Mouse (Mus musculus): ENCODE data around the gene Coro1c. TPM values are rescaled to one million over a fixed set of nuclear protein-coding genes. Genes with fewer than 3 reads are reported as not detected.

Coro1c gene
- polyA plus RNA-seq, 1 experiment from 2014 or later: 172 TPM

DNA sequence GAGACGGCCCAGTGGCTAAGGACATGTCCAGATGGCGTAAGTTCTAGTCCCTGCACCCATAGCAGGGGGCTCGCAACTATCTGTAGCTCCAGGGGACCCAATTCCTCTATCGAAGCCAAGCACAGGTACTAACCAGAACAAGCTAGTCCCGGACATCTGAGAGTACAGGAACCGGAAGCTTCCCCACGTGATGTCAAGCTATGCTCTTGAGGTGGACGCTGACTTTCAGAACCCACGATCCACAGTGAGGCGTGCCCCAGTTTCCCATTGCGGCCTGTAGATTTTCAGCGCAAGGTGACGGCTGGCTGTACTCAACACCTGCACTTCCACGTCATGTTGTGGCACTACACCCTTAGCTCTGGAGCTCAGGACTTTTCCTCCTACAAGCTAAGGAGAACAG lies 27.4 kb downstream of the Coro1c start:
- no peak for ATAC-seq (ENCODE audit: low FRiP score)
- Histone ChIP-seq H3K27me3 (ENCODE audit: control insufficient read depth, insufficient read depth, low read length) (no peaks in the 10 kb centered on the region), H3K9ac (no peak overlapping the region), H3K4me1 (replicated peaks; ENCODE audit: control insufficient read depth, insufficient read depth, low read length) (peaks cover 39% of the 10 kb centered on the region), H3K27ac (no peak overlapping the region), H3K36me3 (replicated peaks; ENCODE audit: control insufficient read depth, insufficient read depth) (peaks cover 40% of the 10 kb centered on the region), H3K9me3 (ENCODE audit: control insufficient read depth, low read length) (no peaks in the 10 kb centered on the region), H3K4me2 (replicated peaks) (no peak overlapping the region), H3K4me3 (replicated peaks; ENCODE audit: low read length) (no peak overlapping the region)
- 97% methylated on average over 14 of the region's 14 CpGs for WGBS
- DNase-seq (ENCODE audit: low spot score): no peak

DNA sequence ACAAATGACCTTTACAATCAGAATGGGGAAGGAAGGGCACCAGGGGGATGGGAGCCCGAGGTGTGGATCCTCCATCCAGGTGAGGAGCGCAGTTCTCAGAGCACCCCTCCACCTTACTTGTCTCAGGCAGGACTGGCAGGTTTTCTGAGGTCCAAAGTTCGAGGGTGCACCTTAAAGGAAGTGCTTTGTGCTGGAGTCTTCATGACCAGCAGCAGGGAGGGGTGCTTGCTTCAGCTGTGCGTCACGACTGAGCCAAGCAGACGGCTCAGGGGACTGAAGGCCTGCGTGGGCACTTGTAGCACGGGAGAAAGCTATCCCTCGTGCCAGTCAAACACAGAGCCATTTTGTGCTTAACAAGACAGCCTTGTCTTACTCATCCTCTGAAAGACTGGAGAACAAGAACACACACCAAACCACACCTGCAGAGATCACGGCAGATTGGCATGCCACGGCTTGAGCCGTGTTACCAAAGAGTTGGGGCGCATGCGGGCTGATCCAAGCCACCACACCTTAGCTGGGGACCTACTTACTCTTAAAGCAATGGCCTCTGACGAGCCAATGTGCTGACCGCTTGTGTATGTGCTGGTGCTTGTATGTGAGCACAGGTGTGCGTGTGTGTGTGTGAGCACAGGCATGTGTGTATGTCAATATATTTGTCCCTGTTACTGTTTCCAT lies 29.5 kb downstream of the Coro1c start:
- Histone ChIP-seq H3K4me3 (replicated peaks; ENCODE audit: low read length) (no peak overlapping the region), H3K27ac (no peak overlapping the region), H3K27me3 (ENCODE audit: control insufficient read depth, insufficient read depth, low read length) (no peaks in the 10 kb centered on the region), H3K9ac (no peak overlapping the region), H3K4me2 (replicated peaks) (no peak overlapping the region), H3K9me3 (ENCODE audit: control insufficient read depth, low read length) (no peaks in the 10 kb centered on the region), H3K4me1 (replicated peaks; ENCODE audit: control insufficient read depth, insufficient read depth, low read length) (peaks cover 32% of the 10 kb centered on the region), H3K36me3 (replicated peaks; ENCODE audit: control insufficient read depth, insufficient read depth) (peaks cover 43% of the 10 kb centered on the region)
- DNase-seq (ENCODE audit: low spot score): no peak
- 87% methylated on average over 17 of the region's 17 CpGs for WGBS
- ATAC-seq (ENCODE audit: low FRiP score): no peak

DNA sequence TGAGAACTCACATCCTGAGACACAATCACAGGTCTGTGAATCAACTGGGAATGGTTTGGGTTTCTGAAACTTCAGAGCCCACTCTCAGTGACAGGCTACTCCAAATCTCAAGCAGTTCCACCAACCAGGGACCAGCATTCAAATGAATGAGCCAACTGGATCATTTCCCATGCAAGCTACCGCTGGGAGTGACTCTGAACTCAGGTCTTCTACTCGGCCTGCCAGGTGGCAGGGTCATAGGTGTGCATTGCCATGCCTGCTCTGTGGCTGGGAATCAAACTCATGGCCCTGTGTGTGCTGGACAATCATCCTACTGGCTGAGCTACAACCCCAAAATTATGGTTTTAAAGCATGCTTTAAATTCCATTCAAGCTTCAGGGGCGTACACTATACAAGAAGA lies 31.0 kb downstream of the Coro1c start:
- Histone ChIP-seq H3K9me3 (ENCODE audit: control insufficient read depth, low read length) (no peaks in the 10 kb centered on the region), H3K27me3 (ENCODE audit: control insufficient read depth, insufficient read depth, low read length) (no peaks in the 10 kb centered on the region), H3K36me3 (replicated peaks; ENCODE audit: control insufficient read depth, insufficient read depth) (peaks cover 43% of the 10 kb centered on the region), H3K27ac (no peak overlapping the region), H3K4me2 (replicated peaks) (no peak overlapping the region), H3K4me3 (replicated peaks; ENCODE audit: low read length) (no peak overlapping the region), H3K9ac (no peak overlapping the region), H3K4me1 (replicated peaks; ENCODE audit: control insufficient read depth, insufficient read depth, low read length) (peaks cover 30% of the 10 kb centered on the region)
- 71% methylated on average over 3 of the region's 3 CpGs for WGBS
- ATAC-seq (ENCODE audit: low FRiP score) (no peak), DNase-seq (ENCODE audit: low spot score) (no peak)

DNA sequence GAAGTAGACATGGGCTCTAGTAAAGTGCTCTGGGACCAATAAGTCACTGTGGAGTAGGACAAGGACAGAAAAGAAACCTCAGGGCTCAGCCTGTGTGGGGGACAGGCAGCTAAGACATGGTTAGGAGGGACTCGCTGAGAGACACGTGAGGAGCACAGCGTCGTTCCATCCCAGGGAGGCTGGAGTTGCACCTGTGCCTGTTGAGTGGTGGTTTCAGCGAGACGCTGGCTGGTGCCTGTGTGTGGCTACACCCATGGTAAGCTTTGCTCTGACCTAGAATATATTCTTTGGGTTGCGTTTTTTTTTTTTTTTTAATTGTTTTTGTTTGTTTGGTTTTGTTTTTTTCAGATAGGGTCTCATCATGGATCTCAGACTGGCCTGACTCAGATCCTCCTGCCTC lies 32.4 kb downstream of the Coro1c start:
- peaks cover 38% of the 10 kb centered on the region for H3K4me1 ChIP-seq (replicated peaks; ENCODE audit: control insufficient read depth, insufficient read depth, low read length)
- H3K9ac ChIP-seq: no peak overlapping the region
- H3K27ac ChIP-seq: no peak overlapping the region
- no peaks in the 10 kb centered on the region for H3K27me3 ChIP-seq (ENCODE audit: control insufficient read depth, insufficient read depth, low read length)
- H3K9me3 ChIP-seq (ENCODE audit: control insufficient read depth, low read length): no peaks in the 10 kb centered on the region
- WGBS: 92% methylated on average over 7 of the region's 7 CpGs
- DNase-seq (ENCODE audit: low spot score): no peak
- peaks cover 34% of the 10 kb centered on the region for H3K36me3 ChIP-seq (replicated peaks; ENCODE audit: control insufficient read depth, insufficient read depth)
- H3K4me2 ChIP-seq (replicated peaks): no peak overlapping the region
- no peak overlapping the region for H3K4me3 ChIP-seq (replicated peaks; ENCODE audit: low read length)
- ATAC-seq (ENCODE audit: low FRiP score): no peak

DNA sequence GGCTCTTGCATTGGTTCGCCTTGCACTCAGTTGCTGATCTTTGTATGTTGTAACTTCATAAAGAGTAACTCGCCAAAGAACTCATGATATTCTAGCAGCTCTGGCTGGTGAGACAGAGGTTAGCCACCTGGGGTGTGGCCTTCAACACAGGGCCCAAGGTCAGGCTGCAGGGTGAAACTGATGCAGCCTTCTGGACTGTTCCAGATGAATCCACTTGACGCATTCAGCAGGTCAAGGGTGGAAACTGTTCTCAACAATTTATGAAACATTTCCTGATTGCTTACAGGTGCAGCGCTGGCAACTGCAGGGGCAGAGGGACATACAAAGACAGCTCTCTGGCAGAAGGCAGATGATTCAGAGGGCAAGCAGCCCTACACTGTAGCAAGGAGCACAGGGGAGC lies 32.9 kb downstream of the Coro1c start:
- H3K27ac ChIP-seq: no peak overlapping the region
- H3K4me1 ChIP-seq (replicated peaks; ENCODE audit: control insufficient read depth, insufficient read depth, low read length): peaks cover 43% of the 10 kb centered on the region
- ATAC-seq (ENCODE audit: low FRiP score) (no peak), DNase-seq (ENCODE audit: low spot score) (no peak)
- H3K36me3 ChIP-seq (replicated peaks; ENCODE audit: control insufficient read depth, insufficient read depth): peaks cover 29% of the 10 kb centered on the region
- H3K4me3 ChIP-seq (replicated peaks; ENCODE audit: low read length): no peak overlapping the region
- H3K9me3 ChIP-seq (ENCODE audit: control insufficient read depth, low read length): no peaks in the 10 kb centered on the region
- H3K27me3 ChIP-seq (ENCODE audit: control insufficient read depth, insufficient read depth, low read length): no peaks in the 10 kb centered on the region
- H3K4me2 ChIP-seq (replicated peaks): no peak overlapping the region
- H3K9ac ChIP-seq: no peak overlapping the region
- 93% methylated on average over 4 of the region's 4 CpGs for WGBS

DNA sequence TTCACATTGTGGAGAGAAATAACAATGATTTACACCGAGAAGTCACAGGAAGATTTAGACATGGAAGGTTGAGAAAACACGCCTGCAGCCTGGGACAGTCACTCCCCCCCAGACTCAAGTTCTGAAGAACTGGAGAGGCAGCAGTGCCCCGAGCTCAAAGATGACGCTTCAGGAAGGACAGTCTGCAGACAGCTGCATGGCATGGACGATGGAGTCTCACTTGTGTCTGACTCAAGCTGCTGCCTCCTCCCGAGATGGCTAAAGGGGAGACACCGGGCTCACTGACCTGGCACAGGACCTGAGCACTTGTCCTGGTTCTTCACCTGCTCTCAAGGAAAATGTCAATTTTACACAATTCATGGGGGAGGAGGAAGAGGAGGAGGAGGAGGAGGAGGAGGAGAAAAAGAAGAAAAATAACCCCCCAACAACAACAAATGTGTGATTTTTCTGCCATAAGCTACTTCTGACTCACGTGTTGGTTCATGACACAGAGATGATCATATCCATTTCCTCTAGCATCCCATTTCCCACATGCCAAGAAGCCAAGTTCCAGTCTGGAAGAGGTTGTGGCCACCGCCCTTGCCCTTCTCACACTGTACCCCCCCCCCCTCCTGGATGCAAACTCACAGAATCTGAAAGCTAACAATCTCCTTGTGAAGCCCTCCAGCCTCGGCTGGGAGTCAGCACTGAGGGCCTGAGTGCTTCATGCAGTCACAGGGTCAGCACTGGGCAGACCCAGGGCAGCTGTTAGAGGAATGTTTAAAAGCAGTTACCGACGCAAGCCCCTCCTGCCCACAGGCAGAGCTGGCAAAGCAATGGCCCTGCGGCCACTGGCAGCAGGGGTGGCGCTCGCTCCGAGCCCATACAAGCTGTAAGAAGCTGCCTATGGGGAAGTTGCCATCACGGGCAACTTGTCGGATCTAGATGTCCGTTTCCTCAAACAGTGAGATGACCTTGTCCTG lies 34.2 kb downstream of the Coro1c start:
- no peak for DNase-seq (ENCODE audit: low spot score)
- H3K4me3 ChIP-seq (replicated peaks; ENCODE audit: low read length): peak overlapping the region; percentile 16
- no peak for ATAC-seq (ENCODE audit: low FRiP score)

DNA sequence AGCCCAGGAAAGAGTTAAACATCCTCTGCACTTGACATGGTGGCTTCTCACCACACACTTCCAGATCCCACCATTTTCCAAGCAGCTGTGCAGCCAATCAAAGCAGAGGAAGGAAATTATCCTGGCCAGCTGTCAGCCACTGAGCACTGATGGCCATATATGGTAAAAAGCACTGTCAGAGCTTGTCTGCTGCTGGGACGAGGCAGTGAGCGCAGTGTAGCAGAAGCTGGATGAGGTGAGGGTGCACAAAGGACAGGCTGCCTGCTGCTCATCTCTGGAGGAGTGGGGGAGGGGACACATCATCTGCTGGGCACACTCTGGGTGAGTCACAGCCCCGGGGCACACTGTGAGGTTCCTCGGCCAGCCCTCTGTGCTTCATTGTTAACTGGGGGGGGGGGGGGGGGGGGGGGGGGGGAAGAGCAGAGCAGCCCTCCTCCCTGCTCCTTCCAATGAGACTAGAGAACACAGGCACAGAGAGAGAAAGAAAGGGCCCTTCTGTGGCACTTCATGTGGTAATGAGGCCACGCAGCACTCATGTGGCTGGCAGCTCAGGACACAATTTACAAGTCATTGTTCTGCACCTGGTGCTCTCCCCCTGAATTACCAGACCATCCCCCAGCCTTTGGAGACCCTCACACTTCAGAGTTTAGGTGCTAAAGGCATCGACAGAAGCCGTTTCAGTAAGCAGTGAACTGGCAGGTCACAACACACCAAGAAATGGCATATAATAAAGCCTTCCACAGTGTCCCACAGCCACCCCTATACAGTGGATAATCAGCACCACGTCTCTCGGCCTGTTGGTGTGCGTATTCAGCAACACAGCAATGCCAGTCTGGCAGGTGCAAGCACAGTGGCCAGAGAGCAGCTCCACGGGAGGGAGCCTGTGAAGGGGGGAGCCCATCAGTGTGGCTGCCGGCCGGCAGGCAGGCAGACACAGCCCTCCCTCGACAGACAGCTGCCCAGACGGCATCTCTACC lies 35.3 kb downstream of the Coro1c start:
- H3K9ac ChIP-seq: peak overlapping the region; percentile 54
- H3K27ac ChIP-seq: peak overlapping the region; percentile 99
- ATAC-seq (ENCODE audit: low FRiP score) (peak; percentile 91), DNase-seq (ENCODE audit: low spot score) (peak; percentile 79)
- H3K27me3 ChIP-seq (ENCODE audit: control insufficient read depth, insufficient read depth, low read length): no peaks in the 10 kb centered on the region
- peaks cover 8% of the 10 kb centered on the region; the same call in 1 of the 2 replicates for H3K36me3 ChIP-seq (replicated peaks; ENCODE audit: control insufficient read depth, insufficient read depth)
- no peaks in the 10 kb centered on the region for H3K9me3 ChIP-seq (ENCODE audit: control insufficient read depth, low read length)
- H3K4me2 ChIP-seq (replicated peaks): peak overlapping the region; percentile 44
- H3K4me1 ChIP-seq (replicated peaks; ENCODE audit: control insufficient read depth, insufficient read depth, low read length): peaks cover 62% of the 10 kb centered on the region
- peak overlapping the region; percentile 16 for H3K4me3 ChIP-seq (replicated peaks; ENCODE audit: low read length)
- WGBS: 3% methylated on average over 14 of the region's 15 CpGs

More for the DNA sequence above, 34.2 kb downstream of the Coro1c start:
- Histone ChIP-seq H3K4me2 (replicated peaks) (peak overlapping the region; percentile 44), H3K36me3 (replicated peaks; ENCODE audit: control insufficient read depth, insufficient read depth) (peaks cover 16% of the 10 kb centered on the region), H3K27ac (peak overlapping the region; percentile 99), H3K9me3 (ENCODE audit: control insufficient read depth, low read length) (no peaks in the 10 kb centered on the region), H3K27me3 (ENCODE audit: control insufficient read depth, insufficient read depth, low read length) (no peaks in the 10 kb centered on the region), H3K9ac (peak overlapping the region; percentile 54), H3K4me1 (replicated peaks; ENCODE audit: control insufficient read depth, insufficient read depth, low read length) (peaks cover 55% of the 10 kb centered on the region)
- WGBS: 44% methylated on average over 19 of the region's 19 CpGs

DNA sequence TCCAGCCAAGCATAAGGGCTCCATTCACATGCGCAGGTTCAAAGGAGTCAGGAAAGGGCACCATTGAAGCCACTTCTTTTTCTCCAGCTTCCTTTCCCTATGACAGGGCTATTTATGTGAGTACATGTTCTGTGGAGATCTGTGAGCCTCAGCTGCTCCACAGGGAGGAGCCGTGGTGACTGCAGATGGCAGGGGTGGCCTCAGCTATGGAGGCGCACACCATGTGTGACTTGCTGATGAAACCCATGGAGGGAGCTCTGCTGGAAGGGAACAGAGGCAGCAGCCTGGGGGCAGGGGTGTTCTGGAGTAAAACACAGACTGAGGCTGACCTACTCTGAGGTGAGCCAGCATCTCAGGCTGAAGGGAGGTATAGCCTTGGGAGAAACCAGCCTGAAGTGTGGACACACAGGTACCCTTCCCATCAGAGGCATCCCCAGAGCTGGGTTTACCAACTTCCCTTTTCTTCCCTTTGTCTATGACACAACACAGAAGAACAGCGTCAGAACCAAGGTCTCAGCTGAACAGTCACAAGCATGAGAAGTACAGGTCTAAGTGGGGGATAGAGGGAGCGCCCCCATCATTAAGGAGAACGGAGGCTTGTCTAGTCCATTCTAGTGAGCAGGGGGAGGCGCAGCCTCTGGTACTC lies 36.5 kb downstream of the Coro1c start:
- peak overlapping the region; percentile 99 for H3K27ac ChIP-seq
- peaks cover 62% of the 10 kb centered on the region for H3K4me1 ChIP-seq (replicated peaks; ENCODE audit: control insufficient read depth, insufficient read depth, low read length)
- no peaks in the 10 kb centered on the region for H3K9me3 ChIP-seq (ENCODE audit: control insufficient read depth, low read length)
- H3K27me3 ChIP-seq (ENCODE audit: control insufficient read depth, insufficient read depth, low read length): no peaks in the 10 kb centered on the region
- 56% methylated on average over 7 of the region's 7 CpGs for WGBS
- no peak for DNase-seq (ENCODE audit: low spot score)
- no peak overlapping the region for H3K4me3 ChIP-seq (replicated peaks; ENCODE audit: low read length)
- no peak overlapping the region for H3K4me2 ChIP-seq (replicated peaks)
- peaks cover 8% of the 10 kb centered on the region; the same call in 1 of the 2 replicates for H3K36me3 ChIP-seq (replicated peaks; ENCODE audit: control insufficient read depth, insufficient read depth)
- ATAC-seq (ENCODE audit: low FRiP score): no peak
- H3K9ac ChIP-seq: 0 out of 2 replicates have a peak overlapping the region, but pooled peaks have one; percentile 26
